Mouse (Mus musculus): ENCODE measurements around the gene Rab5c.
A peak's percentile ranks its signal among the peaks of the same experiment; 100 is the strongest.

Rab5c gene

DNA sequence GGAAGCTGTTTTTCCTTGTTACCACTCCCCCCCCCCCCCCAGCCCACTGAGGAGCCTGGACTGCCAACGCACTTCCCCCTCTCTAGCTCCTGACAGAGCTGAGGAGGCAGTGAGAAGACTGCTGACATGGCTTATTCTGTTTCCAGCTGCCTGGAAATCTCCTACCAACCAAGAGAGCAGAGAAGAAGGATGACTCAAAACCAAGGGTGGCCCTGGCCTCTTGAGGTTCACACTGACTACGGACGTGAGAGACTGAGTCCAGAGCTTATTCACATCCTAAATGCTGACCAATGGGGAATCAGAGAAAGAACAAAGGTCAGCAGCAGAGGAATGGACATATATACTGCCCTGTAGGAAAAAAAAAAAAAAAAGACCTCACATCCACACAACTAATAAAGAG is 18.7 kb downstream of the Rab5c start:
- no peak for DNase-seq

GRCm38 (mm10) chr11:100718866-100719265 is 19.1 kb downstream of the Rab5c start:
- no peak for DNase-seq

GRCm38 (mm10) chr11:100718462-100718861 is 19.6 kb downstream of the Rab5c start:
- no peak for DNase-seq

GRCm38 (mm10) chr11:100716649-100717048 is 21.4 kb downstream of the Rab5c start:
- no peak for DNase-seq

DNA sequence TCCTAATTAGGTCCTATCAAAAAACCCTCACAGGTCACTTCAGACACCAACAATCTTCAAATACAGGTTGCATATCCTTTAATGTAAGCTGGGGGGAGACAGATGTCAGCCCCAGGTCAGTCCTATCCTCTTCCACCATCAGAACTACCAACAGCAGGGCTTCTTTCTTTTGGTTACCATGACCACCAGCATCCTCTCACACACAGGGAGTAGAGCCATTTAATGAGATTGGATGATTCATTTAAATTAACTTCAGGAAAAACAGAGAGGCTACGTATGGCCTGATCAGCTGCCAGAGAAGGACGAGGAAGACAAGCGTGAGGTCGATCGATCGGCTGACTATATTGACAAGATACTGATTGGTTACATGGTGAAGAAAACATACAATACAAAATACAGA is 23.1 kb downstream of the Rab5c start:
- DNase-seq: no peak

GRCm38 (mm10) chr11:100714534-100714915 is 23.5 kb downstream of the Rab5c start:
- DNase-seq: peak; percentile 89

- DNase-seq: peak; percentile 83
Measured at GRCm38 (mm10) chr11:100713735-100714533, 24.1 kb downstream of the Rab5c start, which contains the start of gene Hspb9. Gene Hspb9, plus strand, starts transcription at chr11:100713850.

DNA sequence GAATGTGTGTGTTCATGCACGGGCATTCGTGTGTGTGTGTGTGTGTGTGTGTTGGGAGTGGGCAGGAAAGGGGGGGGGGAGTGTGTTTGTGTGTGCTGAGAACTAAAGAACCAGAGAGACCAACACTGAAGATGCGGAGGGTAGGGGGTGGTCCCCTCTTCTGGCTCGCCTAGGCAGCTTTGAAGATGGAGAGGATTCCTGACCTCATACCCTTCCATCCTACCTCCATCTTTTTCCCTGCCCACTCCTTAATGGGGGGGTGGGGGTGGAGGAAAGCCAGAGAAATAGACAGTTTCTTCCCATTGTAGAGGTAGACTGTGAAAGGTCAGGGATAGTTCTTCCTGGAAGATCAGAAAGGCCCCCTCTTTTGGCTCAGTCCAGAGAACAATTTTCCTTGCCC is 24.8 kb downstream of the Rab5c start:
- no peak for DNase-seq

- peak; percentile 95 for DNase-seq
Measured at GRCm38 (mm10) chr11:100711783-100712615, 26.0 kb downstream of the Rab5c start, which contains the start of gene Kat2a. Gene Kat2a, minus strand, starts transcription at chr11:100712465.

DNA sequence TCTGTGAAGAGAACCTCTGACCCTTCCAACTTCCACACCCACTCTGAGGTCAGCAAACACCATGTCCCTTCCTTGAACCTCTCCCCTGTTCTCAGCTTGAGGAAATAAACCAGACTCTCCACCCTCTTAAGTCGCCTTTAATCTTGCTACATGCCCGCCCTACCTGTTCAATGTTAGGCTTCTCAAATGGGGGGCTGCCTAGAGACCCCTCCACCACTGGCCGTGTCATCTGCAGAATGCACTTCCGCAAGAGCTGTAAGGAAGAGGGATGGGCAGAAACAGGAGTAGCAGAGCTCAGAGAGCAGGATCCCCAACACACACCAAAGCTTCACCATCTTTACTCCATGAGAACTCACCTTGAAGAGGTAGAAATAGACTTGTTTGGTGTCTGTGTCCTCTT is 27.0 kb downstream of the Rab5c start:
- no peak for DNase-seq

DNA sequence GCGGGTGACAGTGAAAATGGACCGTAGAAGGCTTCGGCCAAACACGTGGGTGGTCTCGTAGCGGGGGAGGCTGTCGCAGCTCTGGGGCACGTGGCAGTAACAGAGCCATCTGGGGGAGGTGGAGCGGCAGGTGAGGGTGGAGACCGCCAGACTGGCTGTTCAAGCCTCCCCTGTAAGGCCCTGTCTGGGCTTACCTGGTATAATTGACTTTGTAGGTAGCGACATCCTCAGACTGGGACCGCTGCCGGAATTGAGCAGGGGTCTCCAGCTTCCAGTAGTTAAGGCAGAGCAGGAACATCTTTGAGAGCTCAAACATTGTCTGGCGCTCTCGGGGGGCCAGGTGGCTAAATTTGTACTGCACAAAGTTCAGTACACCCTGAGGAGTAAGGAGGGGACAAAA is 27.5 kb downstream of the Rab5c start:
- DNase-seq: no peak

DNA sequence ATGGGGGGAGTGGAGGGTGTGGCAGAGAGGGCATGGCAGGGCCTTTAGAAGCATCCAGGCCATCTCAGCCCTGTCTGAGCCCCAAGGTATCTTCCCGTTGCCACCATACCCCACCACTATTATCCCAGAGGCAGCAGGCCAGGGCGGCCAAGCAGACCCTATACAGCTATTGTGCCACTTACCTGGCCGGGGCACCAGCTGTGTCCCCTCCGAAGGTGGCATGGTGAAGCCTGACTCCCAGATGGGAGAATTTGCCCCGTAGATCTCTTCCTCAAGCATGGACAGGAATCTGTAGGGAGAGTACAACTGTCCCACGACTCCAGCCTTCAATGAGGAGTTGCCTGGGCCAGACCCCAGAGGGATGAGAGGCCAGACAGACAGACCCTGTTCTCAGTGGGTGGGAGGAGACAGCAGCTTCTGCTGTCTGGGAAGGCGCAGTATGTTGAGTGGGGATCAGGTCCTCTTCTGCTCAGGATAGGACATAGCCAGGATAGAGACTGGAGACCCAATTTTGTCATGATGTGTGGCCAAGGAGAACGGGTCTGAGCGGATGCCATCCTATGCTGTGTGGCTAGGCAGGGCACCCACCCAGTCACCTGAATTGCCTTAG is 28.7 kb downstream of the Rab5c start:
- no peak for DNase-seq

- DNase-seq: no peak
Measured at GRCm38 (mm10) chr11:100705095-100705747, 32.8 kb downstream of the Rab5c start.

- DNase-seq: no peak
Measured at GRCm38 (mm10) chr11:100703851-100704531, 34.0 kb downstream of the Rab5c start, which contains the start of gene Dhx58. Gene Dhx58, minus strand, starts transcription at chr11:100704271.

GRCm38 (mm10) chr11:100703366-100703765 is 34.6 kb downstream of the Rab5c start:
- DNase-seq: no peak

GRCm38 (mm10) chr11:100702906-100703305 is 35.1 kb downstream of the Rab5c start:
- DNase-seq: no peak

GRCm38 (mm10) chr11:100702081-100702851 is 35.7 kb downstream of the Rab5c start:
- DNase-seq: peak; percentile 87

GRCm38 (mm10) chr11:100701301-100701700 is 36.7 kb downstream of the Rab5c start:
- DNase-seq: peak; percentile 59

DNA sequence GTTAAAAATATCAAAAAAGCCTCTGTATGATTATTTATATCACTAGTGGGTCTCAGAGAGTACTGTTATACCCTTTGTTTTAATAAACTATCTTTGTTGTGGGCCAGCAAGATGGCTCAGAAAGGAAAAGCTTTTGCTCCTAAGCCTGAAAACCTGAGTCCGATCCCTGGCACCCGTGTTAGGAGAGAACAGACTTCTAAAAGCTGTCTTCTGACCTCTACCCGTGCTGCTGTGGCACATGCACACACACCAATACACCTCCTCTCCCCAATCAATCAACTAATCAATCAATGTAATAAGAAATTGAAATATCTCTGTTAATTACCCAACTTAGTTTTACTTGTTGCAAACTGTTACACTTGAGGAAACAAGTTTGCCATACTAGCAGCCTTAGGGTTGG is 37.3 kb downstream of the Rab5c start:
- DNase-seq: no peak

DNA sequence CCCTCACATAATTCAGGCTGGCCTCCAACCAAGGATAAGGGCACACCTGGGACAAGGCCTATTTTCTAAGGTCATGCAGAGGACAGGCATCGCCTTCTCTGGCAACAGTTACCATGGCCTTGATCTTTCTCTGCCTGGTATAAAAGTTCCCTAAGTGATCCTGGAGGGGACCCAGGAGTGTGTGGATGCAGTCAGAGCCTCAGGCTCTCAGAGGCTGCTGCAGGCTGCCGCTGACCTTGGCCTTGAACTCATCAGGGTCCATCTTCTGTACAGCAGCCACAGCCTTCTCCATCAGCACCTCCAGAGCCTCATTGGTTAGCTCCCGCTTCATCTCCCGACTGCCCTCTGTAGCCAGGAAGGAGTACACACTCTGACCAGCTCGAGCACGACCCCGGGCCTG is 40.1 kb downstream of the Rab5c start:
- DNase-seq: no peak

DNA sequence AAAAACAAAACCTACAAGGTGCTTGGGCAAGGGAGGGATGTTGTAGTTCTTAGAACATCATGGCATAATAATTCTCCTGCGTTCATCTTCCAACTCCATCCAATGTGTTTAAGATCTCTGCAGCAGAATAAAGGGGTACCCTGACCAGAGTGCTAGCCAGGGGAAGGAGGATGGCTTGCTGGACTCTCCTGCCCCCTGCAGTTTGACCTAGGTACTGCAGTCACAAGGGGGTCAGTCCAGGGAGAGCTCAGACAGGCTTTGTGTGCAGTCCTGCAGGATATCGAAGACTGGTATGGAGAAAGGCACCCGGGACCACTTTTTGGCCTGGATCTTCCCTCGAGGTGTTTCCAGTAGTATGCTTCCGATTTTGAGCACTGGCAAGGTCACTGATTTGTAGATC is 43.1 kb downstream of the Rab5c start:
- DNase-seq: peak; percentile 61

Measured in embryo, embryonic 11 days (tissue).